Mouse (Mus musculus): ENCODE measurements around the gene Otogl.

Otogl gene

GRCm38 (mm10) chr10:107912084-107912573 lies at the start of gene Otogl:
Otogl (minus strand) TSS chr10:107912134.
- DNase-seq (ENCODE audit: low read depth, low spot score): no peak

- no peak for DNase-seq (ENCODE audit: low read depth, low spot score)
Observed at GRCm38 (mm10) chr10:107956588-107956987, 44.7 kb upstream of the Otogl start.

GRCm38 (mm10) chr10:107954444-107954843 lies 42.5 kb upstream of the Otogl start:
- no peak for DNase-seq (ENCODE audit: low read depth, low spot score)

- DNase-seq (ENCODE audit: low read depth, low spot score): no peak
Observed at GRCm38 (mm10) chr10:107951596-107951995, 39.7 kb upstream of the Otogl start.

- DNase-seq (ENCODE audit: low read depth, low spot score): no peak
Observed at GRCm38 (mm10) chr10:107949945-107950344, 38.0 kb upstream of the Otogl start.

- peak; percentile 37 for DNase-seq (ENCODE audit: low read depth, low spot score)
Observed at GRCm38 (mm10) chr10:107948647-107949046, 36.7 kb upstream of the Otogl start.

- DNase-seq (ENCODE audit: low read depth, low spot score): no peak
Observed at GRCm38 (mm10) chr10:107948038-107948437, 36.1 kb upstream of the Otogl start.

- no peak for DNase-seq (ENCODE audit: low read depth, low spot score)
Observed at GRCm38 (mm10) chr10:107946348-107946747, 34.4 kb upstream of the Otogl start.

- DNase-seq (ENCODE audit: low read depth, low spot score): no peak
Observed at GRCm38 (mm10) chr10:107943859-107944258, 31.9 kb upstream of the Otogl start.

- DNase-seq (ENCODE audit: low read depth, low spot score): no peak
Observed at GRCm38 (mm10) chr10:107941188-107941900, 29.4 kb upstream of the Otogl start.

GRCm38 (mm10) chr10:107940302-107940701 lies 28.4 kb upstream of the Otogl start:
- no peak for DNase-seq (ENCODE audit: low read depth, low spot score)

GRCm38 (mm10) chr10:107939821-107940220 lies 27.9 kb upstream of the Otogl start:
- no peak for DNase-seq (ENCODE audit: low read depth, low spot score)

- DNase-seq (ENCODE audit: low read depth, low spot score): no peak
Observed at GRCm38 (mm10) chr10:107934055-107934454, 22.1 kb upstream of the Otogl start.

- no peak for DNase-seq (ENCODE audit: low read depth, low spot score)
Observed at GRCm38 (mm10) chr10:107933527-107933926, 21.6 kb upstream of the Otogl start.

GRCm38 (mm10) chr10:107931833-107932828 lies 20.2 kb upstream of the Otogl start:
- DNase-seq (ENCODE audit: low read depth, low spot score): peak; percentile 42

- DNase-seq (ENCODE audit: low read depth, low spot score): no peak
Observed at GRCm38 (mm10) chr10:107930471-107931021, 18.6 kb upstream of the Otogl start.

GRCm38 (mm10) chr10:107925306-107925705 lies 13.4 kb upstream of the Otogl start:
- peak; percentile 20 for DNase-seq (ENCODE audit: low read depth, low spot score)

GRCm38 (mm10) chr10:107923860-107924259 lies 11.9 kb upstream of the Otogl start:
- no peak for DNase-seq (ENCODE audit: low read depth, low spot score)

GRCm38 (mm10) chr10:107922750-107923149 lies 10.8 kb upstream of the Otogl start:
- DNase-seq (ENCODE audit: low read depth, low spot score): no peak

GRCm38 (mm10) chr10:107921549-107921948 lies 9.6 kb upstream of the Otogl start:
- DNase-seq (ENCODE audit: low read depth, low spot score): no peak

- DNase-seq (ENCODE audit: low read depth, low spot score): no peak
Observed at GRCm38 (mm10) chr10:107921134-107921533, 9.2 kb upstream of the Otogl start.

- no peak for DNase-seq (ENCODE audit: low read depth, low spot score)
Observed at GRCm38 (mm10) chr10:107913013-107913412, 1.1 kb upstream of the Otogl start.
